16 mouse cellular contexts compared by ENCODE assay signal in the genomic region with DNA sequence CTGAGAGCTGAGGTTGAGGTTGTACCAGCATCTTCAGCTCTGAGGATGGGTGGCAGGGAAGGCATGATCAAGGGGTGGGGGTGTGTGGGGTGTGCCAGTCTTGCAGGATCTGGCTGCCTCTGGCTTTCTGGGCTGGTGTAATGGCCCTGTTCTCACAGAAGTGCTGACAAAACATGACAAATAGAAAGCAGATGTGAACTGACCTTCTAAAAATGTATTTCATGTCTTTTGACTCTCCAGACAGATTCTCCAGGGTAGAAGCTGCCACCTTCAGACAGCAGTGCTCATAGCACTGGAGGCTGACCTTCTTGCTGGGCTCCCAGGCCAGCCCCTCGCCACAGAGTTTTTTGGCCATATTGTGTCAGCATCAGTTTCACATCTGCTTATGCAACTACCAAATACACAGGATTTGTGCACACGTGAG. TPM values are rescaled to one million over a fixed set of nuclear protein-coding genes. Genes with fewer than 3 reads are reported as not detected.
DNase-seq lines count a peak whose midpoint lies in the region; ATAC-seq and TF ChIP-seq lines count a peak whose summit lies in the region.
"Had no signal": no experiment of that assay in that cellular context is flagged by ENCODE, and none has a peak within 500 bp of the region (broad histone marks: within the 10 kb centered on the region; RNA-seq: fewer than 3 reads in every experiment).

No protein-coding gene starts in this region.

- H3K27ac ChIP-seq in heart, postnatal 0 days (ENCODE audit: low read depth), result no peak overlapping the region
- H3K27ac ChIP-seq in intestine, embryonic 14.5 days (ENCODE audit: low read depth), result no peak overlapping the region
- H3K27ac ChIP-seq: forebrain, embryonic 13.5 days; liver, embryonic 12.5 days had no signal

- ATAC-seq in heart, postnatal 0 days (ENCODE audit: insufficient read depth, low read depth), result peak; percentile 70
- ATAC-seq in intestine, embryonic 14.5 days (replicated peaks; ENCODE audit: low FRiP score, low TSS enrichment, low read depth), result peak; percentile 37; the same call in 1 of the 2 replicates
- ATAC-seq: forebrain, embryonic 13.5 days; liver, embryonic 12.5 days had no signal

- DNase-seq in heart, postnatal 0 days (ENCODE audit: low spot score), result peak; percentile 31
- no peak for DNase-seq in heart, postnatal 36 days
- DNase-seq in 416B (ENCODE audit: low read depth), result peak; percentile 36
- peak; percentile 76 for DNase-seq in adipocyte (ENCODE audit: low spot score)
- no peak for DNase-seq in intestine, embryonic 14.5 days (ENCODE audit: low spot score)
- no peak for DNase-seq in thymus, postnatal 10 days (ENCODE audit: low spot score in 2 of 2)
- DNase-seq in gastrocnemius, postnatal 36 days, result no peak
- DNase-seq in c-Kit-positive CD71-positive TER-119-positive erythroid progenitor cells, embryonic 14.5 days (ENCODE audit: low spot score), result no peak
- DNase-seq: cerebellum, adult 11-12 months; kidney, adult 9 months; thymus, adult 18-20 months had no signal

- intact Hi-C loops in heart, postnatal 36 days (cut with DNase I), result no loop called here
- intact Hi-C loops in gastrocnemius, postnatal 36 days (cut with DNase I), result no loop called here

- no peaks in the 10 kb centered on the region for H3K27me3 ChIP-seq in heart, postnatal 0 days (ENCODE audit: control insufficient read depth, insufficient read depth, low read length)
- H3K27me3 ChIP-seq in intestine, embryonic 14.5 days (replicated peaks; ENCODE audit: control insufficient read depth, insufficient read depth, low read length), result no peaks in the 10 kb centered on the region
- H3K27me3 ChIP-seq: forebrain, embryonic 13.5 days had no signal

- TF ChIP-seq CTCF in heart, postnatal 0 days (IDR thresholded peaks at IDR 0.05; ENCODE audit: low read depth), result peak; percentile 49

- no peak overlapping the region for H3K4me2 ChIP-seq in heart, postnatal 0 days (ENCODE audit: low read depth, low read length)
- H3K4me2 ChIP-seq in intestine, embryonic 14.5 days (ENCODE audit: low read length), result no peak overlapping the region
- H3K4me2 ChIP-seq: forebrain, embryonic 13.5 days; liver, embryonic 12.5 days had no signal

- H3K4me3 ChIP-seq in heart, postnatal 0 days (ENCODE audit: low read depth, low read length), result no peak overlapping the region
- no peak overlapping the region for H3K4me3 ChIP-seq in intestine, embryonic 14.5 days (ENCODE audit: low read depth, low read length)
- H3K4me3 ChIP-seq: forebrain, embryonic 13.5 days; liver, embryonic 12.5 days had no signal

- H3K36me3 ChIP-seq in heart, postnatal 0 days (replicated peaks; ENCODE audit: control insufficient read depth, insufficient read depth, low read length), result no peaks in the 10 kb centered on the region
- H3K36me3 ChIP-seq in intestine, embryonic 14.5 days (ENCODE audit: control insufficient read depth, insufficient read depth, low read length), result no peaks in the 10 kb centered on the region
- H3K36me3 ChIP-seq: liver, embryonic 12.5 days had no signal

- no peaks in the 10 kb centered on the region for H3K9me3 ChIP-seq in heart, postnatal 0 days (replicated peaks; ENCODE audit: control insufficient read depth, low read length)
- H3K9me3 ChIP-seq in intestine, embryonic 14.5 days (ENCODE audit: control insufficient read depth, low read length), result no peaks in the 10 kb centered on the region
- H3K9me3 ChIP-seq: liver, embryonic 12.5 days had no signal

- 71% methylated on average over 2 of the region's 2 CpGs for WGBS in heart, postnatal 0 days
- 61% methylated on average over 2 of the region's 2 CpGs for WGBS in intestine, embryonic 14.5 days

- no peak overlapping the region for H3K9ac ChIP-seq in heart, postnatal 0 days (replicated peaks; ENCODE audit: low read depth, low read length)
- no peak overlapping the region for H3K9ac ChIP-seq in intestine, embryonic 14.5 days (ENCODE audit: low read length)
- H3K9ac ChIP-seq: forebrain, embryonic 13.5 days; liver, embryonic 12.5 days had no signal

- H3K4me1 ChIP-seq in heart, postnatal 0 days (ENCODE audit: control insufficient read depth, insufficient read depth), result no peaks in the 10 kb centered on the region
- H3K4me1 ChIP-seq in intestine, embryonic 14.5 days (replicated peaks; ENCODE audit: control insufficient read depth, insufficient read depth, low read length), result no peaks in the 10 kb centered on the region
- H3K4me1 ChIP-seq: forebrain, embryonic 13.5 days had no signal

- TF ChIP-seq EP300 in heart, postnatal 0 days (IDR thresholded peaks at IDR 0.05; ENCODE audit: low read depth), result no peak

RNA-seq across cellular contexts. Expression of a gene that starts 20.7 kb away (rescaled TPM):
- total RNA-seq in heart, postnatal 0 days (2014; rRNA removed; ENCODE audit: low replicate concordance), result 34.4 and 50.7 TPM in 2 replicates
- polyA plus RNA-seq in heart, postnatal 0 days (2015; fragmentation: Nextera tagmentation; extraction: Ambion mirVana), result 31.1 and 33.6 TPM in 2 replicates
- total RNA-seq in heart, postnatal 36 days (2021), result 10 to 100 TPM; 28.3 to 28.8 TPM
- 77.5 and 83.2 TPM in 2 replicates for polyA plus RNA-seq in intestine, embryonic 14.5 days (2014; fragmentation: Nextera tagmentation; extraction: Ambion mirVana)
- total RNA-seq in gastrocnemius, postnatal 36 days (2021), result 10 to 100 TPM; 12.8 to 14.8 TPM

RNA-seq across cellular contexts. Expression of a gene that starts 34.9 kb away (rescaled TPM):
- not detected in 2 replicates for total RNA-seq in heart, postnatal 0 days (2014; rRNA removed; ENCODE audit: low replicate concordance)
- not detected in 2 replicates for polyA plus RNA-seq in heart, postnatal 0 days (2015; fragmentation: Nextera tagmentation; extraction: Ambion mirVana)
- not detected for total RNA-seq in heart, postnatal 36 days (2021)
- polyA plus RNA-seq in intestine, embryonic 14.5 days (2014; fragmentation: Nextera tagmentation; extraction: Ambion mirVana), result not detected in 2 replicates
- not detected for total RNA-seq in gastrocnemius, postnatal 36 days (2021)
- total RNA-seq: ES-E14; heart, adult 8-10 months; layer of hippocampus, postnatal 25 days had no signal
- polyA plus RNA-seq: forebrain, embryonic 13.5 days; liver, embryonic 12.5 days had no signal

RNA-seq across cellular contexts. Expression of a gene that starts 55.2 kb away (rescaled TPM):
- 13.2 and 14.1 TPM in 2 replicates for total RNA-seq in heart, postnatal 0 days (2014; rRNA removed; ENCODE audit: low replicate concordance)
- 12.8 and 13.6 TPM in 2 replicates for polyA plus RNA-seq in heart, postnatal 0 days (2015; fragmentation: Nextera tagmentation; extraction: Ambion mirVana)
- 10 to 100 TPM; 16.2 to 17.7 TPM for total RNA-seq in heart, postnatal 36 days (2021)
- polyA plus RNA-seq in intestine, embryonic 14.5 days (2014; fragmentation: Nextera tagmentation; extraction: Ambion mirVana), result 28.0 and 28.9 TPM in 2 replicates
- total RNA-seq in gastrocnemius, postnatal 36 days (2021), result 1 to 10 TPM; 7.6 to 8.9 TPM

Comparison
In these comparisons a context has a peak if more than half of its experiments do, and no peak if none do; other contexts are left out.
1. DNase-seq: peak in heart, postnatal 0 days (single experiment), 416B (single experiment) and adipocyte (single experiment); none in heart, postnatal 36 days (0 of 2), intestine, embryonic 14.5 days (single experiment), thymus, postnatal 10 days (0 of 2), gastrocnemius, postnatal 36 days (0 of 2) and c-Kit-positive CD71-positive TER-119-positive erythroid progenitor cells, embryonic 14.5 days (single experiment).